Mouse (Mus musculus): ENCODE measurements around the gene Ccdc58.

GRCm38 (mm10) chr16:36047538-36047937, 23.9 kb upstream of the Ccdc58 start:
- TF ChIP-seq EP300 (IDR thresholded peaks at IDR 0.05; ENCODE audit: low read depth) (no peak), CTCF (IDR thresholded peaks at IDR 0.05; ENCODE audit: low read depth) (peak; percentile 25; the same call in 1 of the 2 replicates)
